Mouse (Mus musculus) adrenal gland, adult 10 weeks (tissue): ENCODE measurements around the gene AC161166.1. TPM values are rescaled to one million over a fixed set of nuclear protein-coding genes. Genes with fewer than 3 reads are reported as not detected.

Source experiments
- polyA plus RNA-seq: library from polyadenylated mRNA; stranded (reverse); fragments of 350-450 nt; fragmentation: Illumina TruSeq; extraction: RNeasy Lipid Tissue Mini Kit (QIAGEN cat#74804); gene quantifications from one replicate; pipeline ENCODE4 v1.2.3, GENCODE M21; 2014; ENCODE audit warnings: low read depth, low replicate concordance

AC161166.1 gene
- not detected for polyA plus RNA-seq

DNA sequence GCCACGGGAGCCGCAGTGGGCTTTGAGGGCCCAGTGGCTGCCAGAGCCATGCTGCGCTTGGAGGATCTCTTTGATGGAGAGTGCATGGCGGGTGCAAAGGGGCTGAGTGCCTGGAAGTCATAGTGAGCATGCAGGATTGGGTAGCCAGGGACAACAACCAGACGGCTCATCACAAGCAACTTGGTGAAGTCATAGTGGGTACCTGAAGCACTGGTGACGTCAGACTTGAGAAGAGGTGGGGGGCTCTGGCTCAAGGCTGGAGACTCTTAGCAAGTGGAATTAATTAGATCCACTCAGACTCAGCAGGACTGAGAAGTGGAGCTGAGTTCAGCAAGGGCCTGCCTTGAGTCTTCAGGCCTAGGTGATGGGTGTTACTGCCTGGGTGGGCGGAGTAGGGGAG is at the start of gene AC161166.1:
Gene AC161166.1 (minus strand): TSS at position 101 of the 400 bp plus-strand sequence.

GRCm38 (mm10) chr7:24546068-24546614 is 33.9 kb upstream of the AC161166.1 start, which contains the start of the genes Pinlyp and Xrcc1:
Pinlyp (minus strand) TSS chr7:24546118.
Xrcc1 (plus strand) TSS chr7:24546289.

GRCm38 (mm10) chr7:24530062-24530931 is 18.0 kb upstream of the AC161166.1 start, which contains the start of gene Irgq:
Irgq (plus strand) TSS chr7:24530689.

GRCm38 (mm10) chr7:24506838-24507725 is 5.2 kb downstream of the AC161166.1 start, which contains the start of gene Zfp428:
Zfp428 (plus strand) TSS chr7:24507006.

GRCm38 (mm10) chr7:24481474-24482207 is 30.6 kb downstream of the AC161166.1 start, which contains the start of gene Cadm4:
Cadm4 (plus strand) TSS chr7:24482023.

GRCm38 (mm10) chr7:24462388-24463319 is 49.6 kb downstream of the AC161166.1 start, which contains the start of gene Plaur:
Plaur (plus strand) TSS chr7:24462484.

Other genes with a start within 250 kb of the AC161166.1 start
- 2.1 TPM for gene Zfp93, start 242.0 kb downstream of the AC161166.1 start, polyA plus RNA-seq
- gene Zfp61, start 211.2 kb downstream of the AC161166.1 start, polyA plus RNA-seq, result 4.2 TPM
- 1.5 TPM for gene Zfp94, start 195.8 kb downstream of the AC161166.1 start, polyA plus RNA-seq
- not detected for gene Tescl, start 178.5 kb downstream of the AC161166.1 start, polyA plus RNA-seq
- not detected for gene Lypd5, start 163.3 kb downstream of the AC161166.1 start, polyA plus RNA-seq
- not detected for gene Kcnn4, start 142.2 kb downstream of the AC161166.1 start, polyA plus RNA-seq
- gene Smg9, start 112.8 kb downstream of the AC161166.1 start, polyA plus RNA-seq, result not detected
- gene Irgc1, start 60.2 kb downstream of the AC161166.1 start, polyA plus RNA-seq, result not detected
- gene Plaur, start 50.0 kb downstream of the AC161166.1 start, polyA plus RNA-seq, result 1.9 TPM
- gene Cadm4, start 30.4 kb downstream of the AC161166.1 start, polyA plus RNA-seq, result 0.29 TPM
- gene Zfp428, start 5.4 kb downstream of the AC161166.1 start, polyA plus RNA-seq, result not detected
- 13.0 TPM for gene Irgq, start 18.2 kb upstream of the AC161166.1 start, polyA plus RNA-seq
- gene Pinlyp, start 33.7 kb upstream of the AC161166.1 start, polyA plus RNA-seq, result not detected
- 0.87 TPM for gene Xrcc1, start 33.8 kb upstream of the AC161166.1 start, polyA plus RNA-seq
- 0.82 TPM for gene Ethe1, start 75.1 kb upstream of the AC161166.1 start, polyA plus RNA-seq
- gene Zfp575, start 75.2 kb upstream of the AC161166.1 start, polyA plus RNA-seq, result not detected
- gene Phldb3, start 98.3 kb upstream of the AC161166.1 start, polyA plus RNA-seq, result not detected
- gene Lypd3, start 124.1 kb upstream of the AC161166.1 start, polyA plus RNA-seq, result not detected
- not detected for gene Tex101, start 164.2 kb upstream of the AC161166.1 start, polyA plus RNA-seq
- not detected for gene BC049730, start 196.8 kb upstream of the AC161166.1 start, polyA plus RNA-seq
- not detected for gene Gm4763, start 214.5 kb upstream of the AC161166.1 start, polyA plus RNA-seq
- not detected for gene Cd177, start 247.9 kb upstream of the AC161166.1 start, polyA plus RNA-seq